Mouse (Mus musculus): ENCODE measurements at regions not wholly inside any gene's neighbourhood (a gene's known extent, or its start where the extent isn't known, plus 50 kb on each side); places are given as distances from the start of the nearest gene placed in this dataset.

DNA sequence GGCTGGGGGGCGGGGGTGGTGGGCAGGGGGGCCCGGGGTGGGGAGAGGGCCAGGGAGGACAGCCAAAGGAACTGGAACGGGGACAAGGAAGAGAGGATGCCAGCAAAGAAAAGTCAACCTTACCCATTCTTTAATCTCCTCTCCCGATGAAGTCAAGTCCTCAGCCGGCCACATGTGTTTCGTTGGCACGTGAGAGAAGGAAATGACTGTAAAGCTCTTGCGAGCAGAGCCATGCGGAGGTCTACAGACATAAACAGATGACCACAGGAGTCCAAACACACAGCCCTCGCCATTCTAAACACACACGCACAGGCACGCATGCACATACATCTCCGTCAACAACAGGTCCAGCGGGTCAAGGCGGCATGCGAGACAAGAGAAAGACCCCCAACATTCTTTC lies 68.5 kb upstream of the Tbx3 start:
- H3K27ac ChIP-seq, result no peak overlapping the region
- TF ChIP-seq CTCF (IDR thresholded peaks at IDR 0.05; ENCODE audit: low read depth), result no peak
- no peak for ATAC-seq (ENCODE audit: insufficient read depth)
- no peaks in the 10 kb centered on the region for H3K9me3 ChIP-seq (ENCODE audit: control insufficient read depth, low read length)
- H3K4me3 ChIP-seq (ENCODE audit: insufficient read depth in 1 of 2, low read depth in 2 of 2, low read length in 2 of 2), result no peak overlapping the region
- no peak overlapping the region for H3K4me2 ChIP-seq (ENCODE audit: low read depth)
- H3K9ac ChIP-seq (replicated peaks), result no peak overlapping the region
- DNase-seq (ENCODE audit: low read depth in 3 of 3, low spot score in 3 of 3), result no peak
- H3K36me3 ChIP-seq (replicated peaks; ENCODE audit: control insufficient read depth, insufficient read depth, low read depth), result no peaks in the 10 kb centered on the region
- H3K4me1 ChIP-seq (replicated peaks; ENCODE audit: control insufficient read depth in 2 of 2, insufficient read depth in 2 of 2, low read length in 1 of 2), result no peaks in the 10 kb centered on the region
- WGBS (ENCODE audit: insufficient replicate concordance), result 64% methylated on average over 16 of the region's 16 CpGs
- no peaks in the 10 kb centered on the region for H3K27me3 ChIP-seq (ENCODE audit: control insufficient read depth, insufficient read depth, low read length)

DNA sequence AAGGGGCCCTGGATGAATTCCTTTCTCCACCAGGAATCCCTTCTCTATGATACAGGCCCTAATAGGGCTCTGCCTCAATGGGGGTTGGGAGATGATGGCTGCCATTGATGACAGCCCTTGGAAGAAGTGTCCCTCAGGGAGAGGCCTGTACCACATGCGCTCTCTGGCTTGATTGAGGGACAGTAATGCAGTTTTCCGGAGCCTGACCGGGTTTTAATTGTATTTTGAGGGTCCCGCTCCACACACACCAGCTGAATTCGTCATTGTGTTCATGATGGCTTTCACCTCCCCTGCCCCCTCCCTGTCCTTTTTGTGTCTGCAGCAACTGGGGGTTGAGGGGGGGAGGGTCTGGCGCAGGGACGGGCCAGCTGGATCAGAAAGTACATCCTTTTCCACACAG lies 65.0 kb upstream of the Tbx3 start:
- no peak for TF ChIP-seq CTCF (IDR thresholded peaks at IDR 0.05; ENCODE audit: low read depth)
- no peak for TF ChIP-seq EP300 (IDR thresholded peaks at IDR 0.05; ENCODE audit: low read depth)
- DNase-seq (ENCODE audit: low read depth in 3 of 3, low spot score in 3 of 3) (no peak), ATAC-seq (ENCODE audit: insufficient read depth) (no peak)
- H3K9me3 ChIP-seq (ENCODE audit: control insufficient read depth, low read length), result no peaks in the 10 kb centered on the region
- no peak overlapping the region for H3K9ac ChIP-seq (replicated peaks)
- no peak overlapping the region for H3K4me3 ChIP-seq (ENCODE audit: insufficient read depth in 1 of 2, low read depth in 2 of 2, low read length in 2 of 2)
- no peaks in the 10 kb centered on the region for H3K4me1 ChIP-seq (replicated peaks; ENCODE audit: control insufficient read depth in 2 of 2, insufficient read depth in 2 of 2, low read length in 1 of 2)
- H3K27ac ChIP-seq, result no peak overlapping the region
- H3K36me3 ChIP-seq (replicated peaks; ENCODE audit: control insufficient read depth, insufficient read depth, low read depth), result no peaks in the 10 kb centered on the region
- H3K27me3 ChIP-seq (ENCODE audit: control insufficient read depth, insufficient read depth, low read length), result no peaks in the 10 kb centered on the region
- WGBS (ENCODE audit: insufficient replicate concordance), result 62% methylated on average over 7 of the region's 7 CpGs
- H3K4me2 ChIP-seq (ENCODE audit: low read depth), result no peak overlapping the region

DNA sequence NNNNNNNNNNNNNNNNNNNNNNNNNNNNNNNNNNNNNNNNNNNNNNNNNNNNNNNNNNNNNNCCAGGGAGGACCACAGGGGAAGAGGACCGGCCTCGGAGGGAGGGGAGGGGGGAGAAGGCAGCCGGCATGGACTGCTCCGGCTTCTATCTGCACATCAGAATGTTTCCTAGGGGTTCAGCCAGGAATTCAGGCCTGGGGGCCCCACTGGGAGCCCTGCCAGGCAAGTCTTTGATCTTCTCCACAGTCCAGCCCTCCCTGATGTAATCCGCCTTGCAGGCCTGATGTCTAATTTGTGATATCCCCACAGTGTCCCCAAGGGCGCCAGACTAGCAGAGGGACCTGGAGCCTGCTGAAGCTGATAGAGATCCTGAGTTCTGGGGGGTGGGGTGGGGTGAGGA lies 57.1 kb upstream of the Tbx3 start:
- no peak overlapping the region for H3K27ac ChIP-seq
- H3K4me2 ChIP-seq (ENCODE audit: low read depth), result no peak overlapping the region
- no peak for ATAC-seq (ENCODE audit: insufficient read depth)
- no peak overlapping the region for H3K9ac ChIP-seq (replicated peaks)
- H3K4me3 ChIP-seq (ENCODE audit: insufficient read depth in 1 of 2, low read depth in 2 of 2, low read length in 2 of 2), result no peak overlapping the region
- no peaks in the 10 kb centered on the region; a peak in 1 of 4 replicates for H3K4me1 ChIP-seq (replicated peaks; ENCODE audit: control insufficient read depth in 2 of 2, insufficient read depth in 2 of 2, low read length in 1 of 2)
- 48% methylated on average over 6 of the region's 6 CpGs for WGBS (ENCODE audit: insufficient replicate concordance)
- no peaks in the 10 kb centered on the region for H3K36me3 ChIP-seq (replicated peaks; ENCODE audit: control insufficient read depth, insufficient read depth, low read depth)
- no peaks in the 10 kb centered on the region for H3K27me3 ChIP-seq (ENCODE audit: control insufficient read depth, insufficient read depth, low read length)
- TF ChIP-seq EP300 (IDR thresholded peaks at IDR 0.05; ENCODE audit: low read depth), result no peak
- no peak for TF ChIP-seq CTCF (IDR thresholded peaks at IDR 0.05; ENCODE audit: low read depth)
- DNase-seq (ENCODE audit: low read depth in 3 of 3, low spot score in 3 of 3), result no peak
- no peaks in the 10 kb centered on the region for H3K9me3 ChIP-seq (ENCODE audit: control insufficient read depth, low read length)

DNA sequence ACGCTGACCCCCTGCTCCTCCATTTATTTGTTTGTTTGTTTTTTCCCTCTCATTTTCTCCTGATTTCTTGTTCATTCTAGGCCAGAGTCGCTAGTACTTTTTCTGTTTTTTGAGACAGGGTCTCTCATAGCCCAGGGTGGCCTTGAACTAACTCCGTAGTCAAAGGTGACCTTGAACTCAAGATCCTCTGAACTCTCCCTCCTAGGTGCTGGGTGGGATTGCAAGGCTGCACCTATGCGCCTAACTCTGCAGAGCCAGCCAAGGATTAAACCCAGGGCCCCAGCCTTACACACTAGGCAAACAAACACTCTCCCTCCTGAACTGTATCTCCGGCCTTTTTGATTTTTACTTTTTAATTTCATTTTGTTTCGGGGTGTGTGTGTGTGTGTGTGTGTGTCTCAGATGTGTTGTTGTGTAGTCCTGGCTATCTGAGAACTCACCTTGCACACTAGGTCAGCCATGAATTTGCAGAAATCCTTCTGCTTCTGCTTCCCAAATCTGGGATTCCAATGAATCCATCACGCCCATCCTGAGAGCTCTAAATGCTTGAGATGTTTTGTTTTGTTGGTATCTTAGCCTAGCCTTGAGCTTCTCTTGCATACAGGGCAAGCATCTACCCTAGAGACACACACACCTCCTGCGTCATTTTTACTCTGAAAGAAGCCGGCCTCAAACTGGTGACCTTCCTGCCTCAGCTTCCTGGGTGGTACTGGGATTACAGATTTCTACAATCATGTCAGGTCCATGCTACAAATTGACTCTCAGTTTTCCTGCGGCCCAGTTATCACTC lies 56.3 kb upstream of the Tbx3 start:
- no peak overlapping the region for H3K4me2 ChIP-seq (ENCODE audit: low read depth)
- DNase-seq (ENCODE audit: low read depth in 3 of 3, low spot score in 3 of 3) (no peak), ATAC-seq (ENCODE audit: insufficient read depth) (no peak)
- H3K9ac ChIP-seq (replicated peaks), result no peak overlapping the region
- TF ChIP-seq EP300 (IDR thresholded peaks at IDR 0.05; ENCODE audit: low read depth) (no peak), CTCF (IDR thresholded peaks at IDR 0.05; ENCODE audit: low read depth) (no peak)
- no peaks in the 10 kb centered on the region for H3K9me3 ChIP-seq (ENCODE audit: control insufficient read depth, low read length)
- no peaks in the 10 kb centered on the region for H3K36me3 ChIP-seq (replicated peaks; ENCODE audit: control insufficient read depth, insufficient read depth, low read depth)
- no peaks in the 10 kb centered on the region for H3K27me3 ChIP-seq (ENCODE audit: control insufficient read depth, insufficient read depth, low read length)
- WGBS (ENCODE audit: insufficient replicate concordance), result 59% methylated on average over 10 of the region's 10 CpGs
- H3K4me1 ChIP-seq (replicated peaks; ENCODE audit: control insufficient read depth in 2 of 2, insufficient read depth in 2 of 2, low read length in 1 of 2), result no peaks in the 10 kb centered on the region; a peak in 1 of 4 replicates
- no peak overlapping the region for H3K27ac ChIP-seq
- H3K4me3 ChIP-seq (ENCODE audit: insufficient read depth in 1 of 2, low read depth in 2 of 2, low read length in 2 of 2), result no peak overlapping the region

DNA sequence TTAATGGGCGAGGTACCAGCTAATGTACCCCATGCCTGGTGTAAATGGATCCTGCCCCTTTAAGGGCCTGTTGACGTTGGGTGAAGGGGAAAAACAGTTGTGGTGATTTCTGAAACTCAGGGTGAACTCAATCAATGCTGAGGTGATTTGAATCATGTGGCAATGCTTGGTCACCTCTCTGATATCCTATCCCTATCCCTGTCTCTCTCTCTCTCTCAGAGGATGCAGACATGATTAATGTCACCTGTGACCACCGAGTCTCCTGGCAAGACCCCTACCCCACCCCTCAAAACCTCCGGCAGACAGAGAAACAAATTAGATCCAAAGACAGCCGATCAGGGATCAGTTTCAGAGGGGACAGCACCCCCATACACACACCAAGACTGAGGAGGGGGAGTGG lies 54.8 kb upstream of the Tbx3 start:
- WGBS (ENCODE audit: insufficient replicate concordance), result 38% methylated on average over 5 of the region's 5 CpGs
- ATAC-seq (ENCODE audit: insufficient read depth), result no peak
- Histone ChIP-seq H3K4me2 (ENCODE audit: low read depth) (no peak overlapping the region), H3K27me3 (ENCODE audit: control insufficient read depth, insufficient read depth, low read length) (no peaks in the 10 kb centered on the region), H3K4me3 (ENCODE audit: insufficient read depth in 1 of 2, low read depth in 2 of 2, low read length in 2 of 2) (no peak overlapping the region), H3K36me3 (replicated peaks; ENCODE audit: control insufficient read depth, insufficient read depth, low read depth) (no peaks in the 10 kb centered on the region), H3K9me3 (ENCODE audit: control insufficient read depth, low read length) (no peaks in the 10 kb centered on the region), H3K9ac (replicated peaks) (no peak overlapping the region), H3K27ac (no peak overlapping the region), H3K4me1 (replicated peaks; ENCODE audit: control insufficient read depth in 2 of 2, insufficient read depth in 2 of 2, low read length in 1 of 2) (no peaks in the 10 kb centered on the region; a peak in 1 of 4 replicates)
- TF ChIP-seq CTCF (IDR thresholded peaks at IDR 0.05; ENCODE audit: low read depth) (no peak), EP300 (IDR thresholded peaks at IDR 0.05; ENCODE audit: low read depth) (no peak)
- DNase-seq (ENCODE audit: low read depth in 3 of 3, low spot score in 3 of 3), result no peak
